Mouse (Mus musculus): Measurements from ENCODE around the gene Cabp1. TPM values are rescaled to one million over a fixed set of nuclear protein-coding genes. Genes with fewer than 3 reads are reported as not detected.

Cabp1 gene
- polyA plus RNA-seq, 1 experiment from 2014 or later, result 1.4 TPM

DNA sequence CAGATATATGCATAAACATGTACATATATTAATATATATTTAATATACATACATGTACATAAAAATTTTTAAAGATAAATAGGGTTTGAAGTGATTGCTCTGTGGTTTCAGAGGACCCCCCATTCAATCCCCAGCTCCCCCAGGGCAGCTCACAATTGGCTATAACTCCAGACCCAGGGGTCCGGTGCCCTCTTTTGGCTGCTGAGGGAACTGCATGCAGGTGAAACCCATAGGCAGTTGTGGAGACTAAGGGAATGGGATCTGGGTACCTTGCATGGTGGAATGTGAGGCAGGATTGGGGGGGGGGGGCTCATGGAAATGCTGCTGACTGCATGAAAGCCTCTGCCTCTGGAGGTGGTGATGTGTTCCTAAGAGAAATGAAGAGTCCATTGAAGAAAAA, 16.2 kb upstream of the Cabp1 start:
- peak; percentile 50 for DNase-seq (ENCODE audit: low spot score)

DNA sequence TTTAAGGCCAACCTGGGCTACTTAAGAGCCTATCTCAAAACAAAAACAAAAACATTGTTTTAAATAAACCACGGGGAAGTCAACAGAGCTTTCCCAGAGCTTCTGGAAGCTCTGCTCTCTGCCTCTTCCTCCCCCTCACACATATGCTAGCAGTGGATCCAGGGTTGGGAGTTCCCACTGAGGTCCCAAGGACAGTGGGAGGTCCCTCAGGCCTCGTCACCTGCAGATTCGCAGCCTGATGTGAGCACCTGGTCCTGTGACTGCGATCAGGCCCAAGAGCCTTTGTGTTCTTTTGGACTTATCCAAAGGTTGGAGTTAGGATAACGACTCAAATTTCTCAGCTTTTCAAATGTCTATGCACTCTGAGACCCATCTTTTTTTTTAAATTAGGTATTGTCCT, 14.4 kb upstream of the Cabp1 start:
- DNase-seq (ENCODE audit: low spot score), result no peak

DNA sequence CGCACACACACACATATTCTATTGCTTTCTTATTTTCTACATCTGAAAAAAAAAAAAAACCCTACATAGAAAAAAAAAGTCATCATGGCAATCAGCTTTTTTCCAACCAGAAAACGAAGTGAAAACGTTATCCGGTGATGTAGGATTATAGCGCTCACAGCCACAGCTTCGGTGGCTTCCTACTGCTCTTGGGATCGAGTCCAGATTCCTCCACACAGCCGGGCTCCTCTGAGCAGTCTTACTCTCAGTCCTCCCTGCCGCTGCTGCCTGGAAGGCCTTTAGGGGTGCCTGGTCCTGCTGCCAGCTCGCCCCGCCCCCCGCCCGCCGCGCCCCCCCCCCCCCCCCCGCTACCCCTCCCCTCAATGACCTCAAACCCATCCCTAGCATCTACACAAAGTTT, 13.7 kb upstream of the Cabp1 start:
- no peak for DNase-seq (ENCODE audit: low spot score)

DNA sequence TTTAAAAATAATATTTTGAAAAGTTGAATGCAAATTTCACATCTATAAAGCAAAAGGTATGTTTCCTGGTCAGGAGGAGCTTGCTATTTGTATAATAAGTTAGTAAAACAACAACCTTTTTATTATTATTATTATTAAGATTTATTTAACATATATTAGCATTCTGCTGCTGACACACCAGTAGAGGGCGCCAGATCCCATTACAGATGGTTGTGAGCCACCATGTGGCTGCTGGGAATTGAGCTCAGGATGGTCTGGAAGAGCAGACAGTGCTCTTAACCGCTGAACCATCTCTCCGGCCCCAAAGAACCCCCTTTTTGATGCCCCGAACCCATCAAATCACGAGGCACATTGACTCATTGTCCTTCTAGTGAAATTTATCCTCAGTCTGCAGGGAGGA, 13.1 kb upstream of the Cabp1 start:
- DNase-seq (ENCODE audit: low spot score), result no peak

DNA sequence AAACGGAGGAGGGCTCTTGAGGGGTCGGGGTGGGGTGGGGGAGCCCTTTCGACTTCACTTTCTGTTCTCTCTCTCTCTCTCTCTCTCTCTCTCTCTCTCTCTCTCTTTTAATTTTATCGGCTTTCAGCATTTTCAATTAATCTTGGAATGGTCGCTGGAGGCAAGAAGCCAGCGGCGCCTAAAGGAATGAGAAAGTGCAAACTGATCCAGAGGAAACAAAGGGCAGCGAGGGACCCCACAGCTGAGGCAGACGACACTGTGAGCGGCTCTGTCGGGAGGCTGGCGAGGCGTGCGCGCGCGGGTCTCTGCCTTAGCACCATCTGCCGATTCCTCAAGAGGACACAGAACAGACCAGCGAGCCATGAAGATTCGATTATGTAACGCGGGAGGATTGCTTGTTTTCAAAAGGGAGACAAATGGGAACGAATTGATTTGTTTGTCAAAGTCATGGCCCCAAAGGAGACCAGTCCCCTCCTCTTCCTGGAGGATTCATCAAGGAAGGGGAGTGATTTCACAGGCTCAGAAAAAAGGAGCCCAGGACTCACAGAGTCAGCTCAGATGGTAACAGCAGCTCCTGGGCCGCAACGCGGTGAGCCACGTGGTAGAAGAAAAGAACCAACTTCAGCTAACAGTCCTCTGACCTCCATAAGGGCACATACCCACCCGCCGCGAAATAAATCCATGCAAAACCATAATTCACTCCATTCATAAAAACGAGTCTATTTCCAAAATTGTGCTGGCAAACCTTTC, 10.6 kb upstream of the Cabp1 start:
- DNase-seq (ENCODE audit: low spot score), result no peak

DNA sequence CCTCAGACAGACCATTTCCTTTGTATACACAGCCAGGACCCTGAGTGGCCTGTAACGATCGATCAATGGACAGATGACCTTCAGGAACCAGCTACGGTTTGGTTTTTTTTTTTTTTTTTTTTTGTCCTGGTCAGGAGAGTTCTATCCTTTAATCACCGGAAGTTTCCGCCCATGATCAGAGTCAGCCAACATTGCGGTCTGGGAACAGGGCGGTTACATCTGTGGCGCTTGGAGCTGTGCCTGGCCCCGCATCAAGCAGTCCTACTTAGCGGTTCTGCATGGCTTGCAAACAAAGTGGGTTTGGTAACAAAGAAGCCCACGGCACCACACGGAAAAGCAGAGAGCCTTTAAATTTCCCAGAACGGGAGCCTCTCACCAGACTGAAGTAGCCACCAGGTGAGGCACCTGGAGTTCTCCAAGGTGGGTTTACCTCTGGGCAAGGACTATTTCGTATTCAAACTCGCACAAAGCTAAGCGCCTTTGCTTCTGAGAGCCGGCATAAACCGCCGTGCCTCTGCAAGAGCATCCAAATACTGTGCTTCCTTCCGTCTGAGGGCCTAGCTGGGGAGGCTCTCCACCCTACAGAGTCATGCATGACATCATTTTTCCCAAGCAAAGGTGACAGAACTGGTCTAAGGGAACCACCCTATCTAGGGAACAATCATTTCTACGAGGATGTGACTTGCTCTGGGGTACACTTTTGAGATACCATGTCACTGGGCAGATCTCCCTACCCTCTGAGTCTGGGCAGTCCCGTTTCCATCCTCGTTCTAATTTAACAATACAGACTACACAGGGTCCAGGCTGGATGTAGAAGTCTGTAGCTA, 9.8 kb upstream of the Cabp1 start:
- no peak for DNase-seq (ENCODE audit: low spot score)

DNA sequence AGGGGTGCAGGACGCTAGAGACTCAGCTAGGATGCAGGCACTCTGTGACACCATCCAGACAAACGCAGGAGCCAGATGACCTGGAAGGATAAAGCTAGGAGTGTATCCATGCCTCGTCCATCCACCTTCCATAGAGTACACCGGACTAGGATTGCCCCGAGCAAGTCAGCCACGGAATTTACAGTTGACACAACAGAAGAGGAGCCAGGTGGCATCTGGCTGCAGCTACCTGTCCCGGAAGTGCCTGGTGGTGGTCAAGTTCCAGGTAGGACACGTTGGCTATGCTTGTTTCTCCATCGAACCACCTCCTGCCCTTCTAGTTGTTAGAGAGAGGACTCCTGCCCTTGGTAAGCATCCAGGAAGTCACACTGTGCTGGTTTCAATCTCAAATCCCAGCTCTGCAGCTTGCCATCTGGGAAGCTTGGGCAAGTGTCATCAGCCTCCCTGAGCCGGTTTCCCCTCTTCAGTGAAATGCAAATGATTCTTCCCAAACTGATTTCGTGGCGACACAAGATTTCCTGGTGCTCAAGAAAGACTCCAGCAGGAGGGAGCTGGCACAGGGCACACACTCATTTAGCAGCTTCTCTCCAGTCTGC, 543 bp upstream of the Cabp1 start:
- no peak for DNase-seq (ENCODE audit: low spot score)

DNA sequence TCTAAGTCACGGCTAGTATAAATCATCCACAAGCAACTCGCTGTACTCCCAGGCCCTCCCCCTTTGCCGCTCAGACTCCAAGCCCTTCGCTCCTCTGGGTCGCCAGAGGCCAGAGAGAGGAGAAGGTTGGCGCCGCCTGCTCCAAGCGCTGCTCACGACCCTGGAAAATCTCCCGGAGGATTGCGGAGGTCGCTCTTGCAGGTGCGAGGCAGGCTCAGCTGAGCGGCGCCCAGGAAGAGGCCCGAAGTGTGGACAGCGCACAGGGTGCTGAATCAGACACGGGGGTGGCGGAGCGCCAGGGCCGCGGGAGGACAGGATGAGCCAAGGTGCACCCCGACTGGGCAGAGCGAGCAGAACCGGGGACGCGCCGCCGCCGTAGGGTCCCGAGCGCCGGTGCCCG, 955 bp downstream of the Cabp1 start:
- DNase-seq (ENCODE audit: low spot score), result peak; percentile 51

DNA sequence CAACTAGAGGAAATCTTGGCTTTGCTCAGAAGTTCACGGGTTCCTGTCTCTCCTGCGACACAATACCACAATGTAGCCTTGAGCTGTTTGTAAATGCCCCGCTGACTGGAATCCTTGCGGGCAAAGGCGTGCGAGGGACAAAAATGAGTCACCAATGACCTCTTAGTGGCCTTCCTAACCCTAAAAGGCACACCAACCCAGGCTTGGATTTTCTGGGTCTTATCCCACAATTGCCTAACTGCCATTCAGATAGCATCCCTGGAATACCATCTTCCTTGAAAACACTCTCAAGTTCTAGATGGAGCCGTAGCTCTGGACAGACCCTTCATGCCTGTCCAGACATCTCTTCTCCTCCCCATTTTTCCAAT, 1.4 kb downstream of the Cabp1 start:
- no peak for DNase-seq (ENCODE audit: low spot score)

DNA sequence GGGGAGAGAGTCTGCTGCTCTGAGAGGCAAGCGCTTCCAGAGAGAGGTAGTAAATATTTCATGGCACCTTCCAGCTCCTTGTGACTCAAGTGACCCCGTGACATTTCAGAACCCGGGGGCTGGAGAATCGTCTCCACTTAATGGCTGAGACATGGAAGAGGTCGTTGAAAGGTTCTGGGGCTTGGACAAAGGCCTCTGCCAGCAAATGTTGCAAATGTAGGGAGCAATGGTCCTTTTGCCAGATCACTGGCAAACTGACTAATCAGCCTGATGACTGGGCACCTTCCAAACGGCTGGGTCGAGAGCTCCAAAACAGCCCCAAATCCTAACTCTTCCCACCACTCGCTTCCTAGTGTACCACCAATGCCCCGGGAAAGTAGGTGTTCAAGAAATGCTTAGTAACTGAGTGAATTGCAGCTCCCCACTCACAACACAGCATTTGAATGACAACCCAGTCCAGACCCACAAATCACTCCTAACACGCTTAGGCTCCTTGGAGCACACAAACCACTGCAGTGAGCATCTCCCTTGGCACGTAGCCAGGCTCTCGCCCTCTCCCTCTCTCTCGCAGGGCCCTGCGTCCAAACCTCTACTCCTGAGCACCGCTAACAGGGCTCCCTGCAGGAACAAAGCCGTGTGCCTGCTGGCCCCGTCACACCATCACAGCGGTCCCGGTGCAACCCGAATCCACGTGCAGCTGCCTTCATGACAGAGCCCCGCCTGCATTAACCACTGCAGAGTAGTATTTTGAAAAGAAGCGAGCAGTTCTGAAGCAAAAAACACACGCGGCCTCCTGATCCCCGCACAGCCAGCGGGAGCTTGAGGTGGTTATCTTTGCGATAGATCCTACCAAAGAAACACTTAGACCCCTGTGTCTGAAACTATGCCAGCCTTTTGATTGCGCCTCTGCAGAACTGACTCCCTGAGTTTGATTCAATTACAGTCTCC, 2.0 kb downstream of the Cabp1 start:
- no peak for DNase-seq (ENCODE audit: low spot score)

DNA sequence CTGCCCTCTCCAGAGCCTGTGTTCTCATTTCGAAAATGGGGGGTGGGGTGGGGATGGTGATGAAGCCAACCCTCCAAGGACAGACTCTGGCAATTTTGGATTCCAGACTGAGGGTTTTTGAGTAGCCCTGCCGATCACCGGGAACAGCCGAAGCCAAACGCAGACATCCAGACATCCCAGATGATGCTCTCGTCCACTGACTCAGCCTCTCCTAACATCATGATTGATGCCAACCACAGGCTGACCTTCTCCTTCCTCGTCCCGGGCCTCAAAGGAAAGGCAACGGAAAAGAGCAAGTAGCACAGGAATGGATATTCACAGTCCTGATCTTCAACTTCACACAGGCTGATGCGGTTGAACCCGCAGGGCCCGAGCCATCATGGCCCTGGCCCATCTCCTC, 4.1 kb downstream of the Cabp1 start:
- DNase-seq (ENCODE audit: low spot score), result no peak

DNA sequence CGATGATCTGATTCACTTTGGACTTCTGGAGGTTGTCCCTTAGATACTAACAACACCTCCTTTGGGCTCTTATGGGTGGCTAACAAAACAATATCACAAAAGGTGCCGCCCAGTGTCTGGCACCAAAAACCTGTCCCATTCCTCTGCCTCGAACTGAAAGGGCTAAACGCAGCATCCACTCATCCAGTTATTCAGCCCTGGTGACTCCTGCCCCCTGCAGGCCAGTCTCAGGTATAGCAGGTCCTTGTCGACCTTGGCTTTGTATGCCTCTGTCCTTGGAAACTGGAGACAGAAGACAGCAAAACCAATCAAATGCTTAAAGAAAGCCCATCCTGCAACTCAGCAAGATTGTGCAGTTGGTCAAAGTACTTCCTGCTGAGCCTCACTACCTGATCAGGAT, 5.4 kb downstream of the Cabp1 start:
- DNase-seq (ENCODE audit: low spot score), result peak; percentile 61

DNA sequence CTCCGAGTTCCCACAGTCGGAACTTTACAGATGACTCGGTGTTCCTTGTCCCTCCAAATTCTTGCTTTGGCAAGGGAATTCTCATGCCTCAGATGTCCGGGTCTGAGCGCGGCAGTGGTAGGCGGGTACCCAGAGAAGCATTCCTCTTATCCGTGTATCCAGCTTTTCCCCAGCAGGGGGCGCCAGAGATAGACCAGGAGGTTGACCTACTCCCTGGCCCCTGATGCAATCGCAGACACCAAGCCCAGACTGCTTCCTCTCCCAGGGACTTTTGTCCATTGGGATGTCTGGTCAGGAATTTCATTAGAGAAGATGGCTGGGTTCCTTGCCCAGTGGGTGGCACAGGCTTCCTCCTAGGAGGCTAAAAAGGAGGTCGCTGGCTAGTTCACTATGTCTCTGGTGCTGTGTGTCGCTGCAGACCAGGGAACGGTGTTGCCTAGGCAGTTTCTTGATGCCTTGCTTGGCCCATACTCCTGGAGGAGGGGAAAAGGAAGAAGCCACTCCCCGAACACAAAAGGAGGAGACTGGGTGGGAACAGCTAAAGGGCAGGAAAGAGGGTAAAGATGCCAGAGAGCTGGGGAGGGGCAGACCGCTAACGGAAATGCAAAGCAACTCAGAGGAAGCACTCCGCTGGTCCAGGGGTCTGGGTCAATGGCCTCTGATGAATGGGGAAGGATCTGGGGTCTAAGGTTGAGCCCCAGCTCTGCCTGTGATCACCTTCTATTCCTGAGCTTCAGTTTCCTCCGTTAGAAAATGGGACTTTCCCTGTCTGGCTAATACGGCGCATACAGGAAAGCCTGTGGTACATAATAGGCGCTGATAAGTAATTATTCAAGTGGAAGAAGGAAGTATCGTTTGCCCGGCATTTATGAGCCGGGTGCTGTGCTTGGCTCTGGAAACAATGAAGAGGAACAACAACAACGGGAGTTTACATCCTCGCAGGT, 6.7 kb downstream of the Cabp1 start:
- DNase-seq (ENCODE audit: low spot score), result peak; percentile 84

DNA sequence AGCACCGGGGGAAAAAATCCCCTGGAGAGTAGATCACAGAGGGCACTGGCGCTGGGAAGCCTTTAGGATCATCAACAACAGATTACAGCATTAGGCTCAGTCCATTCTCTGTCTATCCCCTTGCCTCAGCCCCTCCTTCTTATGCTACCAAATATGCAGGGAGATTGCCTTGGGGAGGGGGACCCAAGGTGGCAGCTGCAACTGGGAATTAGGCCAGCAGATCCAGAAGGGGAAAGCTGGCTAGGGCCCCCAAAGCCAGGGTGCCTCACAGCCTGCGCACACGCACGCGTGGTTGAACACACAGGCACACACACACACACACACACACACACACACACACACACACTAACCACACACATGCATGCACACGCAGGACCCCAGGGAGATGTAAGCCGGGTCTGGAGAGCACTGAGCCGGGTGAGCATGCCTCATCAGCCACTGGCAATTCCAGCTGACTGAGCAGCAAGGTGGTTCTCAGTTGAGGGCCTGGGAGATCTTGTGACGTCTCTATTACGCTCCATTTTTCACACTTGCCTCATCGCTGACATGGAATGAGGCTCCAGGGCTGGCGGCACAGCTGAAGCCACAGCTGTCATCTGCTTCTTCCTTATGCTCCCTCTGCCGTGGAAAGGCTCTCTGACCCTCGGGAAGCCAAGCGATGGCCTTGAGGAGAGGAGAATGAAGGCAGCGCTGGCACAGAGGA, 7.7 kb downstream of the Cabp1 start:
- DNase-seq (ENCODE audit: low spot score), result peak; percentile 12

DNA sequence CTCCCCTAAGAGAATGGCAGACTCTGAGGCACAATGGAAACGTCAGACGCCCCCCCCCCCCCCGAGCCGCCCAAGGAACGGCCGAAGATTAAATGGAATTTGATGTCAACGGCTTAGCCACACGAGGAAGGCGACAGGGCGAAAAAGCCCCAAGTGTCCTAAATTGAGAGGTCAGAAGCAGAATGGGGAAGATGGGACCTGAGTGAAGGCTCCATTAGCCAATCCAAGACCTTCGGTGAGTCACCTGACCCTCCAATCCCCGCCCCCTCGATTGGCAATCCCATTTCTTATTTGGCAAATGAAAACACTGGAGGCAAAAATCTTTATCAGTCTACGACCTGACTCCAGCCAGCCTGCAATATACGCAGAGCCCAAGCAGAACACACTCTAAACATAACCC, 9.5 kb downstream of the Cabp1 start:
- DNase-seq (ENCODE audit: low spot score), result no peak

DNA sequence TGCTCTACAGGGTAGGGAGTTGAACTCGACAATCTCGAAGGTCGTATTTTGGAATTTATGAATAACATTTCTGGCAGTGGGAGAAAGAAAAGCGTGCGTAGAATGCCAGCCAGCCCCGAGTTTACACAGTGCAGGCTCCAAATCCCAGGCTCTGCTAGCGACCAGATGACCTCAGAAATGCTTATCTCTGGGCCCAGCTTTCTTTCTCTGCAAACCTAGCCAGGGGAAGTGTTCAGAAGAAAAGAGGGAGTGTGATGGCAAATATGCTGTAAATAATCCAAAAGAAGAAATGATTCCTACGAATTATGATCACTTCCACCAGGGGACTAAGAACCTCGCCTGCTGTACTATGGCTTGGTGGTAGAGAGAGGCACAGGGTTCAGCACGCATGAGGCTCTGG, 10.7 kb downstream of the Cabp1 start:
- DNase-seq (ENCODE audit: low spot score), result no peak

DNA sequence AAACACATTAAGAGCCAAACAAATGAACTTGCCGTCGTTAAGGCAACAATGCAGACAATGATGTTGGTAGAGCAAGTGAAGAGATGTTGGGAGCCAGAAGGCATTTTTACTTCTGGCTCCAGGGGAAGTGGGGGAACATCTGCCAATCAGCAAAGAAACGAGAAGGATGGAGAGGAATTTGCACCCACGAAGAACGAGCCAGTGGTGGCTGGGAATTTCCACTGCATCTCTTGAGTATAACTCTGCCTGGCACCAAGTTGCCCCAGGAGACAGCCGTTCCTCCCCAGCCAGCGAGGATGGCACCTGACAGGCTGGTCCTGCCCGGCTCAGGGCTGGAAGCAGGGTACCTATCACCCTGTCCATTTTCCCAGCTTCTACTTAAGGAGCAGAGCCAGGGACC, 11.3 kb downstream of the Cabp1 start:
- no peak for DNase-seq (ENCODE audit: low spot score)

DNA sequence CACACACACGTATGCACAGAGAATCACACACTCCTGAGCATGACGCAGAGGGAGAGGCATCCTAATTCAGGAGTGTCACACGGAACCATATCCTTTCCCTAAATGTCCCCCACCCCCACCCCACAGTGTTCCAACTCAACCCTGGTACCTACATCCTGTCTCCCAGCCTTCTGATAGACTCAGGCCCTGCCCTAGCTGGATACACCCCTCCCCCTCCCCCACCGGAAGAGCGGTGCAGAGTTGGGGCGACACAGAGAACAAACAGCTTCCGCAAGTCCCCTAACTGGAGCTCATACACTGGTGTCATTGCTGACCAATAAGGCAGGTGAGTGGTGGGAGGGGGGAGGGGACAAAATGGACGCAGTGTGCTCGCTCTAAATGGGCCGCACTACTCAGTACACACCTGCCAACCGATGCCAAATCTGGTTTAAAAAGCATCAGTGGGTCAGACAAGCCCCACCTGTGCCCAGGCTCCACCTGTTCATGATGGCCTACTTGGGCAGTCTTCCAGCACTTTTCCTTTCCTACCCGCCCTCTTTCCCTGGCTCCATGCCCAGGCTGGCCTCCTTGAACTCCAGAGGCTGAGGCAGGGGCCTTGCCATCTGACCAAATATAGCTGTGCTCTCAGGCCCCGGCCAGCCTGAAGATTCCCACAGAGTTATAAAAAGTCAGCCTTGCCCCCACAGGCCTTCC, 12.8 kb downstream of the Cabp1 start:
- DNase-seq (ENCODE audit: low spot score), result peak; percentile 68

DNA sequence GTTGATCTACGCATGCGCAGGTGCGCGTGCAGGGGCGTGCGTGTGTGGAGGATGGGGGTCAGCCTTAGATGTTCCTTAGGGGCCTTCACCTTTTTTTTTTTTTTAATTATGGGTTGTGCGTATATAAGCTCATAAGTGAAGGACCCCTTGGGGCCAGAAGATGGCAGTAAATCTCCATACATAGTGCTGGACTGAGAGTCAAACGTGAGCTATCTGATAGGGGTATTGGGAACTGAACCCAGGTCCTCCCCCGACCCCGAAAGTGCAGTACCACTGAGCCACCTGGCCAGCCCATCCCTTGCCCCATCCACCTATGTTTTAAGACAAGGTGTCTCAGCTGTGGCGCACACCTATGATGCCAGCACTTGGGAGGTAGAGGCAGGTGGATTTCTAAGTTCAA, 14.6 kb downstream of the Cabp1 start:
- DNase-seq (ENCODE audit: low spot score), result no peak

All from thymus, postnatal 0 days (tissue).